Mouse (Mus musculus): ENCODE data around the gene Angptl7. TPM values are rescaled to one million over a fixed set of nuclear protein-coding genes. Genes with fewer than 3 reads are reported as not detected.

Angptl7 gene
- 1.5 TPM in 2 replicates for polyA plus RNA-seq (2012; rRNA removed)

GRCm38 (mm10) chr4:148500410-148500867, at the start of gene Angptl7:
TSS of gene Angptl7 (minus strand) at chr4:148500460.
- no peak for TF ChIP-seq CTCF (IDR thresholded peaks at IDR 0.05; ENCODE audit: insufficient read depth, low read length)
- TF ChIP-seq POLR2A (IDR thresholded peaks at IDR 0.05; ENCODE audit: borderline replicate concordance, extremely low read depth, low read depth, low read length), result no peak
- H3K4me3 ChIP-seq (replicated peaks; ENCODE audit: extremely low read depth, low read depth, low read length), result no peak within 1 kb of the TSS
- H3K4me1 ChIP-seq (ENCODE audit: control insufficient read depth, insufficient read depth, low read length), result no peaks in the 10 kb centered on the region
- no peak for DNase-seq
- 57% methylated on average over 4 of the region's 4 CpGs for WGBS

- Histone ChIP-seq H3K4me3 (replicated peaks; ENCODE audit: extremely low read depth, low read depth, low read length) (no peak overlapping the region), H3K4me1 (ENCODE audit: control insufficient read depth, insufficient read depth, low read length) (no peaks in the 10 kb centered on the region)
- TF ChIP-seq POLR2A (IDR thresholded peaks at IDR 0.05; ENCODE audit: borderline replicate concordance, extremely low read depth, low read depth, low read length), result no peak
- no peak for TF ChIP-seq CTCF (IDR thresholded peaks at IDR 0.05; ENCODE audit: insufficient read depth, low read length)
- DNase-seq, result no peak
- WGBS, result 88% methylated on average over 4 of the region's 4 CpGs
Measured at GRCm38 (mm10) chr4:148549106-148549505, 48.8 kb upstream of the Angptl7 start.

GRCm38 (mm10) chr4:148535876-148536275, 35.6 kb upstream of the Angptl7 start:
- Histone ChIP-seq H3K4me1 (ENCODE audit: control insufficient read depth, insufficient read depth, low read length) (no peaks in the 10 kb centered on the region), H3K4me3 (replicated peaks; ENCODE audit: extremely low read depth, low read depth, low read length) (no peak overlapping the region)
- 54% methylated on average over 3 of the region's 3 CpGs for WGBS
- no peak for DNase-seq
- TF ChIP-seq CTCF (IDR thresholded peaks at IDR 0.05; ENCODE audit: insufficient read depth, low read length) (no peak), POLR2A (IDR thresholded peaks at IDR 0.05; ENCODE audit: borderline replicate concordance, extremely low read depth, low read depth, low read length) (no peak)

- no peaks in the 10 kb centered on the region for H3K4me1 ChIP-seq (ENCODE audit: control insufficient read depth, insufficient read depth, low read length)
- H3K4me3 ChIP-seq (replicated peaks; ENCODE audit: extremely low read depth, low read depth, low read length), result no peak overlapping the region
- TF ChIP-seq POLR2A (IDR thresholded peaks at IDR 0.05; ENCODE audit: borderline replicate concordance, extremely low read depth, low read depth, low read length) (no peak), CTCF (IDR thresholded peaks at IDR 0.05; ENCODE audit: insufficient read depth, low read length) (no peak)
- DNase-seq, result no peak
- WGBS, result 82% methylated on average over 12 of the region's 12 CpGs
Measured at GRCm38 (mm10) chr4:148533613-148534328, 33.5 kb upstream of the Angptl7 start.

GRCm38 (mm10) chr4:148532516-148532915, 32.3 kb upstream of the Angptl7 start:
- no peak for DNase-seq
- WGBS, result 91% methylated on average over 3 of the region's 3 CpGs
- no peaks in the 10 kb centered on the region for H3K4me1 ChIP-seq (ENCODE audit: control insufficient read depth, insufficient read depth, low read length)
- TF ChIP-seq CTCF (IDR thresholded peaks at IDR 0.05; ENCODE audit: insufficient read depth, low read length) (no peak), POLR2A (IDR thresholded peaks at IDR 0.05; ENCODE audit: borderline replicate concordance, extremely low read depth, low read depth, low read length) (no peak)
- no peak overlapping the region for H3K4me3 ChIP-seq (replicated peaks; ENCODE audit: extremely low read depth, low read depth, low read length)

GRCm38 (mm10) chr4:148531341-148531740, 31.1 kb upstream of the Angptl7 start:
- TF ChIP-seq CTCF (IDR thresholded peaks at IDR 0.05; ENCODE audit: insufficient read depth, low read length) (no peak), POLR2A (IDR thresholded peaks at IDR 0.05; ENCODE audit: borderline replicate concordance, extremely low read depth, low read depth, low read length) (no peak)
- H3K4me3 ChIP-seq (replicated peaks; ENCODE audit: extremely low read depth, low read depth, low read length), result no peak overlapping the region
- no peak for DNase-seq
- 78% methylated on average over 4 of the region's 4 CpGs for WGBS
- H3K4me1 ChIP-seq (ENCODE audit: control insufficient read depth, insufficient read depth, low read length), result no peaks in the 10 kb centered on the region

- 82% methylated on average over 6 of the region's 6 CpGs for WGBS
- Histone ChIP-seq H3K4me3 (replicated peaks; ENCODE audit: extremely low read depth, low read depth, low read length) (no peak overlapping the region), H3K4me1 (ENCODE audit: control insufficient read depth, insufficient read depth, low read length) (no peaks in the 10 kb centered on the region)
- no peak for TF ChIP-seq POLR2A (IDR thresholded peaks at IDR 0.05; ENCODE audit: borderline replicate concordance, extremely low read depth, low read depth, low read length)
- no peak for TF ChIP-seq CTCF (IDR thresholded peaks at IDR 0.05; ENCODE audit: insufficient read depth, low read length)
- no peak for DNase-seq
Measured at GRCm38 (mm10) chr4:148530778-148531177, 30.5 kb upstream of the Angptl7 start.

GRCm38 (mm10) chr4:148530351-148530750, 30.1 kb upstream of the Angptl7 start:
- TF ChIP-seq POLR2A (IDR thresholded peaks at IDR 0.05; ENCODE audit: borderline replicate concordance, extremely low read depth, low read depth, low read length) (no peak), CTCF (IDR thresholded peaks at IDR 0.05; ENCODE audit: insufficient read depth, low read length) (no peak)
- H3K4me1 ChIP-seq (ENCODE audit: control insufficient read depth, insufficient read depth, low read length), result no peaks in the 10 kb centered on the region
- no peak overlapping the region for H3K4me3 ChIP-seq (replicated peaks; ENCODE audit: extremely low read depth, low read depth, low read length)
- DNase-seq, result no peak
- 95% methylated on average over 5 of the region's 5 CpGs for WGBS

GRCm38 (mm10) chr4:148527158-148527910, 27.1 kb upstream of the Angptl7 start:
- no peak for DNase-seq
- TF ChIP-seq CTCF (IDR thresholded peaks at IDR 0.05; ENCODE audit: insufficient read depth, low read length) (no peak), POLR2A (IDR thresholded peaks at IDR 0.05; ENCODE audit: borderline replicate concordance, extremely low read depth, low read depth, low read length) (no peak)
- Histone ChIP-seq H3K4me3 (replicated peaks; ENCODE audit: extremely low read depth, low read depth, low read length) (no peak overlapping the region), H3K4me1 (ENCODE audit: control insufficient read depth, insufficient read depth, low read length) (no peaks in the 10 kb centered on the region)
- 81% methylated on average over 10 of the region's 10 CpGs for WGBS

Data from lung, adult 2 months (tissue).